ENCODE assay signal across 16 mouse cellular contexts in the genomic region with DNA sequence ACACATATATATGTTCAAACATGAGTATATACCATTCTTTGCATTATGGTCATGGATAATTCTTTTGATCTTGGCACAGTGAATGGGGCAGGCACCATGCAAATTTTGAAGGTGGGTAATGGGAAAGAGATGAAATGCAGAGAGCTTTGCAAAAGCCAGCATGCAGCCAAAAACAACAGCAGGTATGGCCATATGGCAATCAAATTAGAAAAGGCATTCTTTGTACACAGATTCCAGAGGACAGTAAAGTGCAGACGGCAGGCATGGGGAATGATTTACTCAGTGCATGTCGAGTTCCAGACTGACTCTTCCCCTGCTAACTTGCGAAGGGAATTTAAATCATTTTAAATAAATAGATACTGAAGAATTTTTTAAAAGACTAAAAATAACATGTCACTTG.
DNase-seq lines count a peak whose midpoint lies in the region; ATAC-seq and TF ChIP-seq lines count a peak whose summit lies in the region.
"Had no signal": no experiment of that assay in that cellular context is flagged by ENCODE, and none has a peak within 500 bp of the region (broad histone marks: within the 10 kb centered on the region; RNA-seq: fewer than 3 reads in every experiment).

No protein-coding gene starts in this region.

- no peak overlapping the region for H3K4me2 ChIP-seq in hindbrain, embryonic 15.5 days
- no peak overlapping the region for H3K4me2 ChIP-seq in hindbrain, embryonic 13.5 days
- no peak overlapping the region for H3K4me2 ChIP-seq in intestine, postnatal 0 days (replicated peaks; ENCODE audit: low read depth)
- H3K4me2 ChIP-seq: neural tube, embryonic 13.5 days had no signal

- no peaks in the 10 kb centered on the region for H3K4me1 ChIP-seq in hindbrain, embryonic 15.5 days (replicated peaks)
- peaks cover 7% of the 10 kb centered on the region for H3K4me1 ChIP-seq in hindbrain, embryonic 13.5 days (replicated peaks)
- no peaks in the 10 kb centered on the region for H3K4me1 ChIP-seq in intestine, postnatal 0 days (replicated peaks; ENCODE audit: control insufficient read depth, insufficient read depth, low read length)

- no peak overlapping the region for H3K27ac ChIP-seq in hindbrain, embryonic 15.5 days (replicated peaks)
- no peak overlapping the region for H3K27ac ChIP-seq in hindbrain, embryonic 13.5 days
- H3K27ac ChIP-seq in intestine, postnatal 0 days (ENCODE audit: low read depth, low read length): no peak overlapping the region
- H3K27ac ChIP-seq: gastrocnemius, adult 2 months; liver, embryonic 14.5 days; neural tube, embryonic 13.5 days had no signal

- peak; percentile 48; the same call in 1 of the 2 replicates for ATAC-seq in hindbrain, embryonic 15.5 days (ENCODE audit: low FRiP score, low read depth)
- ATAC-seq in hindbrain, embryonic 13.5 days (ENCODE audit: low FRiP score): no peak
- ATAC-seq in cerebellum, adult (ENCODE audit: insufficient number of reproducible peaks, low FRiP score, low TSS enrichment): peak; percentile 99
- no peak for ATAC-seq in intestine, postnatal 0 days
- ATAC-seq: midbrain, embryonic 16.5 days had no signal

- no peak for TF ChIP-seq CTCF in intestine, postnatal 0 days (IDR thresholded peaks at IDR 0.05; ENCODE audit: low read depth)

- 49% methylated on average over 3 of the region's 3 CpGs for WGBS in hindbrain, embryonic 15.5 days
- 55% methylated on average over 3 of the region's 3 CpGs for WGBS in hindbrain, embryonic 13.5 days
- WGBS in intestine, postnatal 0 days: 56% methylated on average over 3 of the region's 3 CpGs

- H3K36me3 ChIP-seq in hindbrain, embryonic 15.5 days: no peaks in the 10 kb centered on the region
- no peaks in the 10 kb centered on the region for H3K36me3 ChIP-seq in hindbrain, embryonic 13.5 days
- no peaks in the 10 kb centered on the region for H3K36me3 ChIP-seq in intestine, postnatal 0 days (ENCODE audit: control insufficient read depth, insufficient read depth)
- H3K36me3 ChIP-seq: neural tube, embryonic 13.5 days had no signal

- H3K4me3 ChIP-seq in hindbrain, embryonic 15.5 days: no peak overlapping the region
- H3K4me3 ChIP-seq in hindbrain, embryonic 13.5 days: no peak overlapping the region
- H3K4me3 ChIP-seq in intestine, postnatal 0 days (ENCODE audit: low read depth, low read length): no peak overlapping the region
- H3K4me3 ChIP-seq: gastrocnemius, adult 2 months; neural tube, embryonic 13.5 days had no signal

- intact Hi-C loops in heart, postnatal 36 days (cut with DNase I): no loop called here

- H3K9ac ChIP-seq in hindbrain, embryonic 15.5 days: no peak overlapping the region
- H3K9ac ChIP-seq in hindbrain, embryonic 13.5 days: no peak overlapping the region
- no peak overlapping the region for H3K9ac ChIP-seq in intestine, postnatal 0 days (ENCODE audit: low read depth, low read length)
- H3K9ac ChIP-seq: liver, embryonic 14.5 days; neural tube, embryonic 13.5 days had no signal

- H3K27me3 ChIP-seq in hindbrain, embryonic 15.5 days: no peaks in the 10 kb centered on the region
- H3K27me3 ChIP-seq in hindbrain, embryonic 13.5 days: no peaks in the 10 kb centered on the region
- no peaks in the 10 kb centered on the region for H3K27me3 ChIP-seq in intestine, postnatal 0 days (replicated peaks; ENCODE audit: control insufficient read depth, insufficient read depth, low read length)
- H3K27me3 ChIP-seq: neural tube, embryonic 13.5 days had no signal

- DNase-seq in cerebellum, postnatal 14 days: peak; percentile 66 to 86
- DNase-seq in layer of hippocampus, postnatal 10 days (ENCODE audit: low spot score in 2 of 2): peak; percentile 20 to 38
- DNase-seq in heart, adult 18-20 months: no peak
- DNase-seq in heart, postnatal 36 days: no peak
- DNase-seq: gastrocnemius, adult 2 months; kidney, postnatal 14 days; lung, postnatal 14 days; retina, postnatal 1 day; thymus, postnatal 25 days had no signal

- H3K9me3 ChIP-seq in hindbrain, embryonic 15.5 days: no peaks in the 10 kb centered on the region
- H3K9me3 ChIP-seq in hindbrain, embryonic 13.5 days: no peaks in the 10 kb centered on the region
- H3K9me3 ChIP-seq in intestine, postnatal 0 days (ENCODE audit: control insufficient read depth): no peaks in the 10 kb centered on the region
- H3K9me3 ChIP-seq: neural tube, embryonic 13.5 days had no signal

Comparison
In these comparisons a context has a peak if more than half of its experiments do, and no peak if none do; other contexts are left out.
1. ATAC-seq: peak in hindbrain, embryonic 15.5 days (single experiment) and cerebellum, adult (single experiment); none in hindbrain, embryonic 13.5 days (single experiment) and intestine, postnatal 0 days (single experiment).
2. DNase-seq: peak in cerebellum, postnatal 14 days (2 of 2) and layer of hippocampus, postnatal 10 days (2 of 2); none in heart, adult 18-20 months (0 of 2) and heart, postnatal 36 days (0 of 2).